ENCODE assay signal across 24 mouse cellular contexts in genomic region chr8:61823157-61823556, GRCm38 (mm10).
DNase-seq lines count a peak whose midpoint lies in the region; ATAC-seq and TF ChIP-seq lines count a peak whose summit lies in the region.
"Had no signal": no experiment of that assay in that cellular context is flagged by ENCODE, and none has a peak within 500 bp of the region (broad histone marks: within the 10 kb centered on the region; RNA-seq: fewer than 3 reads in every experiment).

No protein-coding gene starts in this region.

- H3K27me3 ChIP-seq in forebrain, postnatal 0 days (ENCODE audit: insufficient read depth, low read length), result no peaks in the 10 kb centered on the region
- H3K27me3 ChIP-seq in forebrain, embryonic 11.5 days (ENCODE audit: control insufficient read depth, insufficient read depth, low read length), result no peaks in the 10 kb centered on the region
- no peaks in the 10 kb centered on the region for H3K27me3 ChIP-seq in hindbrain, embryonic 16.5 days (replicated peaks; ENCODE audit: control insufficient read depth, insufficient read depth, low read length)
- no peaks in the 10 kb centered on the region for H3K27me3 ChIP-seq in hindbrain, embryonic 10.5 days (ENCODE audit: insufficient read depth, poor library complexity, severe bottlenecking)
- H3K27me3 ChIP-seq in midbrain, embryonic 15.5 days (replicated peaks), result no peaks in the 10 kb centered on the region
- no peaks in the 10 kb centered on the region for H3K27me3 ChIP-seq in midbrain, embryonic 11.5 days (ENCODE audit: control insufficient read depth, insufficient read depth, low read length)
- H3K27me3 ChIP-seq in neural tube, embryonic 15.5 days (replicated peaks), result no peaks in the 10 kb centered on the region
- H3K27me3 ChIP-seq: limb, embryonic 13.5 days; liver, embryonic 13.5 days; midbrain, embryonic 12.5 days had no signal

- H3K27ac ChIP-seq in forebrain, postnatal 0 days (ENCODE audit: low read depth, low read length), result peak overlapping the region; percentile 40; the same call in 1 of the 2 replicates
- no peak overlapping the region for H3K27ac ChIP-seq in forebrain, embryonic 11.5 days (ENCODE audit: low read depth, low read length)
- no peak overlapping the region for H3K27ac ChIP-seq in hindbrain, embryonic 16.5 days (ENCODE audit: low read depth, low read length)
- no peak overlapping the region for H3K27ac ChIP-seq in hindbrain, embryonic 10.5 days
- H3K27ac ChIP-seq in midbrain, embryonic 15.5 days, result no peak overlapping the region
- H3K27ac ChIP-seq in midbrain, embryonic 11.5 days (ENCODE audit: low read depth, low read length), result no peak overlapping the region
- peak overlapping the region; percentile 23 for H3K27ac ChIP-seq in neural tube, embryonic 15.5 days (replicated peaks)
- H3K27ac ChIP-seq: limb, embryonic 13.5 days; liver, embryonic 13.5 days; midbrain, embryonic 12.5 days had no signal

- WGBS in forebrain, postnatal 0 days, result 18% methylated on average over 5 of the region's 5 CpGs
- 68% methylated on average over 5 of the region's 5 CpGs for WGBS in forebrain, embryonic 11.5 days
- WGBS in hindbrain, embryonic 16.5 days, result 27% methylated on average over 5 of the region's 5 CpGs
- 59% methylated on average over 5 of the region's 5 CpGs for WGBS in hindbrain, embryonic 10.5 days
- 35% methylated on average over 5 of the region's 5 CpGs for WGBS in midbrain, embryonic 15.5 days
- 64% methylated on average over 5 of the region's 5 CpGs for WGBS in midbrain, embryonic 11.5 days
- WGBS in neural tube, embryonic 15.5 days, result 24% methylated on average over 5 of the region's 5 CpGs

- peak overlapping the region; percentile 19; the same call in 1 of the 2 replicates for H3K9ac ChIP-seq in forebrain, postnatal 0 days
- H3K9ac ChIP-seq in forebrain, embryonic 11.5 days (ENCODE audit: low read length), result no peak overlapping the region
- H3K9ac ChIP-seq in hindbrain, embryonic 16.5 days (ENCODE audit: low read depth, low read length), result no peak overlapping the region
- no peak overlapping the region for H3K9ac ChIP-seq in midbrain, embryonic 15.5 days
- no peak overlapping the region for H3K9ac ChIP-seq in midbrain, embryonic 11.5 days (ENCODE audit: low read length)
- H3K9ac ChIP-seq in neural tube, embryonic 15.5 days (replicated peaks), result no peak overlapping the region
- H3K9ac ChIP-seq: limb, embryonic 13.5 days; liver, embryonic 13.5 days; midbrain, embryonic 12.5 days had no signal

- no peaks in the 10 kb centered on the region for H3K36me3 ChIP-seq in forebrain, postnatal 0 days (ENCODE audit: insufficient read depth)
- no peaks in the 10 kb centered on the region for H3K36me3 ChIP-seq in forebrain, embryonic 11.5 days (ENCODE audit: control insufficient read depth, insufficient read depth, low read length)
- H3K36me3 ChIP-seq in hindbrain, embryonic 16.5 days (ENCODE audit: control insufficient read depth, insufficient read depth, low read length), result no peaks in the 10 kb centered on the region
- no peaks in the 10 kb centered on the region for H3K36me3 ChIP-seq in hindbrain, embryonic 10.5 days
- H3K36me3 ChIP-seq in midbrain, embryonic 15.5 days (replicated peaks), result no peaks in the 10 kb centered on the region
- H3K36me3 ChIP-seq in midbrain, embryonic 11.5 days (ENCODE audit: control insufficient read depth, insufficient read depth, low read length), result no peaks in the 10 kb centered on the region
- H3K36me3 ChIP-seq in neural tube, embryonic 15.5 days, result no peaks in the 10 kb centered on the region
- H3K36me3 ChIP-seq: limb, embryonic 13.5 days; liver, embryonic 13.5 days; midbrain, embryonic 12.5 days had no signal

- peak; percentile 59 for DNase-seq in forebrain, postnatal 0 days
- DNase-seq in forebrain, embryonic 11.5 days (ENCODE audit: low spot score), result no peak
- no peak for DNase-seq in hindbrain, embryonic 10.5 days (ENCODE audit: low spot score)
- no peak for DNase-seq in midbrain, embryonic 11.5 days (ENCODE audit: low spot score, missing footprints)
- no peak for DNase-seq in B cell, adult 2 months
- DNase-seq: adrenal gland, adult 2 months; cerebellum, adult 11-12 months; cerebellum, postnatal 10 days; gastrocnemius, postnatal 10 days; heart, postnatal 4 days; kidney, adult 9 months; kidney, postnatal 14 days; layer of hippocampus, postnatal 36 days; liver, embryonic 13.5 days; lung, adult 2 months; lung, postnatal 14 days; right cerebral cortex, postnatal 14 days had no signal

- H3K4me1 ChIP-seq in forebrain, postnatal 0 days (ENCODE audit: insufficient read depth), result peaks cover 5% of the 10 kb centered on the region; the same call in 1 of the 2 replicates
- H3K4me1 ChIP-seq in forebrain, embryonic 11.5 days (replicated peaks; ENCODE audit: control insufficient read depth, insufficient read depth, low read length), result no peaks in the 10 kb centered on the region
- H3K4me1 ChIP-seq in hindbrain, embryonic 16.5 days (ENCODE audit: control insufficient read depth, insufficient read depth, low read depth, low read length), result peaks cover 8% of the 10 kb centered on the region
- H3K4me1 ChIP-seq in hindbrain, embryonic 10.5 days (replicated peaks), result peaks cover 14% of the 10 kb centered on the region
- peaks cover 7% of the 10 kb centered on the region for H3K4me1 ChIP-seq in midbrain, embryonic 15.5 days
- H3K4me1 ChIP-seq in midbrain, embryonic 11.5 days (ENCODE audit: control insufficient read depth, insufficient read depth, low read length), result no peaks in the 10 kb centered on the region
- peaks cover 15% of the 10 kb centered on the region for H3K4me1 ChIP-seq in neural tube, embryonic 15.5 days
- H3K4me1 ChIP-seq: liver, embryonic 13.5 days; midbrain, embryonic 12.5 days had no signal

- no peak for TF ChIP-seq CTCF in forebrain, postnatal 0 days (IDR thresholded peaks at IDR 0.05; ENCODE audit: low read depth)

- no peak overlapping the region for H3K4me2 ChIP-seq in forebrain, postnatal 0 days (ENCODE audit: low read depth)
- H3K4me2 ChIP-seq in forebrain, embryonic 11.5 days (ENCODE audit: low read depth, low read length, severe bottlenecking), result no peak overlapping the region
- H3K4me2 ChIP-seq in hindbrain, embryonic 16.5 days (ENCODE audit: low read length), result no peak overlapping the region
- no peak overlapping the region for H3K4me2 ChIP-seq in midbrain, embryonic 15.5 days
- H3K4me2 ChIP-seq in midbrain, embryonic 11.5 days, result no peak overlapping the region
- peak overlapping the region; percentile 15; the same call in 1 of the 2 replicates for H3K4me2 ChIP-seq in neural tube, embryonic 15.5 days
- H3K4me2 ChIP-seq: limb, embryonic 13.5 days; liver, embryonic 13.5 days; midbrain, embryonic 12.5 days had no signal

- H3K4me3 ChIP-seq in forebrain, postnatal 0 days (ENCODE audit: low read depth, low read length), result no peak overlapping the region
- no peak overlapping the region for H3K4me3 ChIP-seq in forebrain, embryonic 11.5 days (ENCODE audit: low read depth, low read length)
- no peak overlapping the region for H3K4me3 ChIP-seq in hindbrain, embryonic 16.5 days (ENCODE audit: low read length)
- H3K4me3 ChIP-seq in hindbrain, embryonic 10.5 days, result no peak overlapping the region
- H3K4me3 ChIP-seq in midbrain, embryonic 15.5 days, result no peak overlapping the region
- H3K4me3 ChIP-seq in midbrain, embryonic 11.5 days (ENCODE audit: low read depth, low read length), result no peak overlapping the region
- no peak overlapping the region for H3K4me3 ChIP-seq in neural tube, embryonic 15.5 days (replicated peaks)
- H3K4me3 ChIP-seq: erythroblast, embryonic 14.5 days; limb, embryonic 13.5 days; liver, embryonic 13.5 days; midbrain, embryonic 12.5 days had no signal

- ATAC-seq in forebrain, postnatal 0 days, result peak; percentile 88
- ATAC-seq in forebrain, embryonic 11.5 days (replicated peaks; ENCODE audit: low FRiP score), result no peak
- ATAC-seq in hindbrain, embryonic 16.5 days, result peak; percentile 67
- peak; percentile 63; the same call in 1 of the 2 replicates for ATAC-seq in midbrain, embryonic 15.5 days (replicated peaks)
- ATAC-seq in midbrain, embryonic 11.5 days (ENCODE audit: low FRiP score), result no peak
- ATAC-seq in neural tube, embryonic 15.5 days (ENCODE audit: low FRiP score), result no peak
- ATAC-seq: intestine, embryonic 16.5 days had no signal

- no peaks in the 10 kb centered on the region for H3K9me3 ChIP-seq in forebrain, postnatal 0 days (ENCODE audit: low read length)
- no peaks in the 10 kb centered on the region for H3K9me3 ChIP-seq in forebrain, embryonic 11.5 days (ENCODE audit: control insufficient read depth, low read length)
- no peaks in the 10 kb centered on the region for H3K9me3 ChIP-seq in hindbrain, embryonic 16.5 days (ENCODE audit: control insufficient read depth, low read length)
- no peaks in the 10 kb centered on the region for H3K9me3 ChIP-seq in hindbrain, embryonic 10.5 days
- H3K9me3 ChIP-seq in midbrain, embryonic 15.5 days, result no peaks in the 10 kb centered on the region
- no peaks in the 10 kb centered on the region for H3K9me3 ChIP-seq in midbrain, embryonic 11.5 days (ENCODE audit: control insufficient read depth, low read length)
- no peaks in the 10 kb centered on the region for H3K9me3 ChIP-seq in neural tube, embryonic 15.5 days (replicated peaks)
- H3K9me3 ChIP-seq: limb, embryonic 13.5 days; liver, embryonic 13.5 days; midbrain, embryonic 12.5 days had no signal

Comparison
In these comparisons a context has a peak if more than half of its experiments do, and no peak if none do; other contexts are left out.
1. ATAC-seq: peak in forebrain, postnatal 0 days (single experiment), hindbrain, embryonic 16.5 days (single experiment) and midbrain, embryonic 15.5 days (single experiment); none in forebrain, embryonic 11.5 days (single experiment), midbrain, embryonic 11.5 days (single experiment) and neural tube, embryonic 15.5 days (single experiment).
2. H3K27ac ChIP-seq: peak in forebrain, postnatal 0 days (single experiment) and neural tube, embryonic 15.5 days (single experiment); none in forebrain, embryonic 11.5 days (single experiment), hindbrain, embryonic 16.5 days (single experiment), hindbrain, embryonic 10.5 days (single experiment), midbrain, embryonic 15.5 days (single experiment) and midbrain, embryonic 11.5 days (single experiment).